Mouse (Mus musculus) limb, embryonic 10.5 days (tissue): ENCODE results near the gene Rpf2. TPM values are rescaled to one million over a fixed set of nuclear protein-coding genes. Genes with fewer than 3 reads are reported as not detected.

Experiments
- DNase-seq: peaks from one replicate; pipeline ENCODE4 v3.0.0-alpha.2; 2017; ENCODE audit warnings: low spot score
- H3K27ac ChIP-seq: fragments of 300-500 bp; sonication (generic); 2 replicates; pipeline ENCODE4 v1.5.1; 2016; ENCODE audit warnings: mild to moderate bottlenecking
- H3K27me3 ChIP-seq: fragments of 300-500 bp; sonication (generic); 2 replicates; pipeline ENCODE4 v1.6.1; 2016; ENCODE audit warnings: low read depth, mild to moderate bottlenecking; ENCODE audit not compliant: poor library complexity, severe bottlenecking
- H3K36me3 ChIP-seq: fragments of 300-500 bp; sonication (generic); 2 replicates; pipeline ENCODE4 v1.6.1; 2016; ENCODE audit warnings: mild to moderate bottlenecking, moderate library complexity
- H3K4me1 ChIP-seq: fragments of 300-500 bp; sonication (generic); 2 replicates; pipeline ENCODE4 v1.6.1; 2016
- H3K4me3 ChIP-seq: fragments of 300-500 bp; sonication (generic); 2 replicates; pipeline ENCODE4 v1.5.1; 2016; ENCODE audit warnings: mild to moderate bottlenecking, moderate library complexity
- H3K9me3 ChIP-seq: fragments of 300-500 bp; sonication (generic); replicated peaks from 2 replicates; pipeline ENCODE4 v1.6.1; 2016; ENCODE audit warnings: mild to moderate bottlenecking
- WGBS: fragments of 180-500 bp; shearing (Covaris S2); methylation state at CpG from one replicate; pipeline ENCODE4 v1.1.7; 2016; 5-methylcytosine and 5-hydroxymethylcytosine counted together
- polyA plus RNA-seq: library from polyadenylated mRNA; unstranded; fragments of >200 nt; fragmentation: Nextera tagmentation; extraction: Ambion mirVana; gene quantifications from 2 replicates; pipeline ENCODE4 v1.2.1, GENCODE M21; 2016

Rpf2 gene
- polyA plus RNA-seq, 1 experiment from 2014 or later: 85.2 TPM

- 76% methylated on average over 2 of the region's 2 CpGs for WGBS
- H3K4me3 ChIP-seq: no peak overlapping the region
- H3K27me3 ChIP-seq: no peaks in the 10 kb centered on the region
- H3K4me1 ChIP-seq: no peaks in the 10 kb centered on the region
- H3K36me3 ChIP-seq: no peaks in the 10 kb centered on the region
- no peak for DNase-seq
- H3K27ac ChIP-seq: no peak overlapping the region
- no peaks in the 10 kb centered on the region for H3K9me3 ChIP-seq
These were observed 66.8 kb downstream of the Rpf2 start for GRCm38 (mm10) chr10:40180011-40180410.

- Histone ChIP-seq H3K4me1 (no peaks in the 10 kb centered on the region), H3K9me3 (no peaks in the 10 kb centered on the region), H3K27me3 (no peaks in the 10 kb centered on the region), H3K27ac (no peak overlapping the region), H3K4me3 (no peak overlapping the region), H3K36me3 (no peaks in the 10 kb centered on the region)
- 94% methylated on average over 5 of the region's 5 CpGs for WGBS
- no peak for DNase-seq
These were observed 67.7 kb downstream of the Rpf2 start for GRCm38 (mm10) chr10:40179142-40179541.

- H3K4me1 ChIP-seq: no peaks in the 10 kb centered on the region
- 53% methylated on average over 6 of the region's 6 CpGs for WGBS
- DNase-seq: no peak
- H3K4me3 ChIP-seq: no peak overlapping the region
- H3K9me3 ChIP-seq: no peaks in the 10 kb centered on the region
- no peaks in the 10 kb centered on the region for H3K36me3 ChIP-seq
- H3K27me3 ChIP-seq: no peaks in the 10 kb centered on the region
- no peak overlapping the region for H3K27ac ChIP-seq
These were observed 69.4 kb downstream of the Rpf2 start for GRCm38 (mm10) chr10:40177323-40177962.

Other genes with a start within 250 kb of the Rpf2 start
- not detected in 2 replicates for gene Mfsd4b1, start 221.8 kb downstream of the Rpf2 start, polyA plus RNA-seq
- 10.4 and 12.6 TPM in 2 replicates for gene Slc16a10, start 104.8 kb downstream of the Rpf2 start, polyA plus RNA-seq
- 165 and 182 TPM in 2 replicates for gene Gtf3c6, start 11.1 kb upstream of the Rpf2 start, polyA plus RNA-seq
- 83.3 and 94.6 TPM in 2 replicates for gene Amd1, start 55.1 kb upstream of the Rpf2 start, polyA plus RNA-seq
- 5.0 and 9.0 TPM in 2 replicates for gene Cdk19, start 92.5 kb upstream of the Rpf2 start, polyA plus RNA-seq